Mouse (Mus musculus) layer of hippocampus, postnatal 25 days (tissue): ENCODE data around the gene Duox2. TPM values are rescaled to one million over a fixed set of nuclear protein-coding genes. Genes with fewer than 3 reads are reported as not detected.

Experiments used
- DNase-seq, 2 experiments: peaks; one replicate each; pipeline ENCODE4 v3.0.0; 2022; ENCODE audit warnings: mixed read lengths in 2 of 2, low spot score in 1 of 2; ENCODE audit errors: extremely low spot score in 1 of 2
- total RNA-seq, 2 experiments: library from RNA; stranded (reverse); gene quantifications; 2 replicates each; pipeline ENCODE4 v1.2.3; 2021

Gene Duox2
- total RNA-seq, 2 experiments from 2014 or later: 0.07 TPM; not detected in 1

DNA sequence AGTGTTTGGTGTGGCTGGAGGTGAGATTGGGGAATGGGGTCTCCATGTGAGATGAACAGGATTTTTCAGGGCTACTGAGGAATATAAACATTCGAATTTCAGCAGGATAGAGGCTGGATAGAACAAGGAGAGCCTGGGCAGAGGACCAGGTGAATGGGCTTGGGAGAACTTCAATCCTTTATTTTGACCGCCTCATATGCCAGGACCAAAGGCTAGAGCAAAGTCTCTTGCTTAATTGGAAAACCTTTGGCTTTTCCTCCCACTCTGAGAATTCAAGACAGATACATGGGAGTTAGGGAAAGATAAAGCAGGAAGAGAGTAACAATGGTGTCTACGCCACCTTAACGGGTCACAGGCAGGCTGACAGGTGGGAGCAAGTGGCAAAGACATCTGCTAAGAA is 57.0 kb downstream of the Duox2 start:
- DNase-seq: no peak

DNA sequence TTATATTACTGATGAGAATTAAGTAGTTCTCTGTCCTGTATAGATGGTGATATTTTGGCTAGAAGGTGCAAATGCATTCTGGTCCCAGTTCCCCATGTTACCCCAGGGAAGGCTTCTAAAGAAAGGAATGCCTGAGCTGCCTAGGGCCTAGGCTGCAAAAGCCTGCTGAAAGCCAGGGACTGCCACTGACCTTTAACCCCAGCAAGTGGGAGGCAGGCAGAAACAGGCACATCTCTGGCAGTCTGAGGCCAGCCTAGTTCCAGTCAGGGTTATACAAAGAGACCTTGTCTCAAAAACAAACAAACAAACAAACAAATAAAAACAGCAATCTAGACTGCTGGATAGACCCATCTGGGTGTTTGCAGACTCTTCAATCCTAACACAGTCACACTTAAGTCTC is 57.5 kb downstream of the Duox2 start:
- no peak for DNase-seq

DNA sequence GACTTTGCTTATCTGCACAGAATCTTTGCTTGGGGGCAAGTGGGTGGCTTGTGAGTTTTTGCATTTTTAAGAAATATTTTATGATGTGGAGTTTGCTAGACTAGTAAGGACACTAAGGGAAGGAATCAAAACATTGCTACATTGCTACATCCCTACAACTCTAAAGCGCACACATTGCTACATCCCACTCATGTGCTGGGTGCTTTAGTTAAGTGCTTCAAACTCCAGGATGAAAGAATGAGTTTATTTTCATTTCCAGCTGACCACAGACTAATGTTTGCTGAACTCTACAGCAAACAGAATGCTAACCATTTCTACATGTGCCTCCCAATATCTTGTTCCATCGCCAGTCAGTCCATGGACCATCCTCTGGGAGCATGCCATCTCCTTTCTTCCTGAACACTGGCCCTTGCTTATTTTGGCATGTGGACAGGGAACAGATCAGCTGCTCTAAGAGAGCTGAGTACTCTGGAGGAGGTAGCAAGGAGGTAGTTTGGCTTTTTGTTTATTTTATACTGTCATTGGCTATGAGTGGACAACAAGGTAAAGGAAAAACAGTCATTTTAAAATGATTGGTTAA is 60.3 kb downstream of the Duox2 start:
- no peak for DNase-seq

DNA sequence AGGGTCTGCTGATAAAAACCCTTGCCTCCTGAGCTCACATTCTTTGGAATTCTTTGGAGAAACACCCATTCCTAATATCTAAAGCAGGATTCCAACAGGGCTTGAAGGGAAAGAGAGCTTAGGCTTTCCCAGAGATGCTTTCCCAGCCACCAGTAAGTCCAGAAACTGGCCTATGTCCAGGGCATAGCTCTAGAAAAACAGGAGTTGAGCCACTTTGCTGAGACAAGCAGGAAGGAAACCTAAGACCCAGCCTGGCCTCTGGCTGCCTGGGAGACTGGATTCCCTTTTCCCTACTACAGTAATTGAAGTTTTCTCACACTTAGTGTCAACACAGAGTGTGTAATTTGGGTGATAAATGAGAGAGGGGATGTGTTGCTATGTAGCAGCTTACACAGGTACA is 61.9 kb downstream of the Duox2 start:
- no peak for DNase-seq

DNA sequence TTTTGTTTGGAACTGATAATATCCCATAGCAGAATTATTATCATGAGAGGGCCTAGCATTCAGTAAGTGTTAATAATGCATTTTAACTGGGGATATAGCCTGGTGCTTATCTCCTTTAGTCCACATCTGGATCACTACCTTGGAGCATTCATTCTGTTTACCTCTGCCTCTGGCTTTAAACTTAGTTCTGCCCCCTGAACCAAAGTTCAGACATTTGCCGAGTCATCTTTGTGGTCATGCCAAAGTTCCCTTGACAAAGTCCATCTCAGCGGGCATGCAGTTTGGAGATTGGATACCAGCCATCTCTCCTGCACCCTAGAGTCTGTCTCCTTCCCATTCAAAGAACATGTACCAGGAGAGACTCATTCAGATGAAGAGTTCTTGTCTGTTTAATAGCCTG is 62.8 kb downstream of the Duox2 start:
- DNase-seq: no peak

DNA sequence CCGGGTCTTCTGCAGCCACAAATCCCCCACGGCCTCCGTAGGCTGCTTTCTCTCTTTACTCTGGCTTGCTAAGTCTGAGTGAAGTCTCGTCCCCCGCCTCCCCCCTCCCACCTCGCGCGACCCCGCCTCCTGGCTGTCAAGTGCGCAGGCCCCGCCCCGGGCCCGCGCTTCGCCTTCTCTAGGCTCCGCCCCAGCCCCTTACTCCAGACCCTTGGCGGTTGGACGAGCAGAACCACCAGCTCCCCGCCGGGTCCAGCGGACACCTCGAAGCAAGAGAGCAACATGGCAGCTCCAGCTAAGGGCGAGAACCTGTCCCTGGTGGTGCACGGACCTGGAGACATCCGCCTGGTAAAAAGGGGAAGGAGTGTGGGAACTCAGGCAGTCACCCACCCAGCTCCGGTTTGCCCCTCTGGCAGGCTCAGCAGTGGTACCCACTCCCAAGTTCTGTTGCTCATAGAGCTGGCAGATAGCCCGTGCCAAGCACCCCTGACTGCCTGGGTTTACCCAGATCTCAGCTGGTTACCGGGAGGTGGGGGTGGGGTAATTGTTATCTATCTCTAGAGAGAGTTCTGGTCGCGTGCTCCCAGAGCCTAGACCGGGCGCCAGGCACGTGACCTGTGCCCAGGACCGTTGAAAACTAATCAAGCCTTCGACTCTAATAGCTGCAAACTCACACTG is 63.5 kb downstream of the Duox2 start, which contains the start of gene Sord:
Gene Sord (plus strand): TSS at position 139 of the 678 bp plus-strand sequence.
- DNase-seq: peak; percentile 65 to 67

DNA sequence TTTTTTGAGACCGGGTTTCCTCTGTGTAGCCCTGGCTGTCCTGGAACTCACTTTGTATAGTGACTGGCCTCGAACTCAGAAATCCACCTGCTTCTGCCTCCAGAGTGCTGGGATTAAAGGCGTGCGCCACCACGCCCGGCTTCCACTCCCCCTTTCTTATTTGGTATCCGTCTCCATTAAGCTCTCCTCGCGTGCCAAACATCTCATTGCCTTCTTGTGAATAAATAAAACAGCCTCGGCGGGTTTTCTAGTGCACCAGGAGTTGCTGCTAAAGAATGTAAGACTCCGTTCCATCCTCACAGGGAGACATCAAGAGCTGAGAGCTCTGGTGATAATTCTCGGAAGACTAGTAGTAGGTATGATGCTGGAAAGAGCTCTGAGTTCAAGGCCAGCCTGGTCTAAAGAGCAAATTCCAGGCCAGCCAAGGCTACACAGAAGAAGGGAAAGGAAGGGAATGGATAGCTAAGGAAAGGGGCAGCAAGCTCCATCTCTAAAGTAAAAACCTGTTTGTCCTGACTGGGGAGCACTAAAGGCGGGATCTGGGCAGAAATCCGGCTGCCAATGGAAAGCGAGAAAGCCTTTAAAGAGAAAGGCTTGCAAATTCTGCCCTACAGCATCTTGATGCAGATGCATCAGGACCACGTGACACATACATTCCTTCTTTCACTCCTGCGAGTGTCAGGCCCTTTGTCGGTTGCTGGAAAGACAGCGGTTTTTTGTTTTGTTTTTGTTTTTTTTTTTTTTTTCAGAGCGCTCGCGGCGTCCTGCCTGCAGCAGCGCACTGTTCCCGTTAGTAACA is 64.3 kb downstream of the Duox2 start:
- DNase-seq: peak; percentile 9 to 10

DNA sequence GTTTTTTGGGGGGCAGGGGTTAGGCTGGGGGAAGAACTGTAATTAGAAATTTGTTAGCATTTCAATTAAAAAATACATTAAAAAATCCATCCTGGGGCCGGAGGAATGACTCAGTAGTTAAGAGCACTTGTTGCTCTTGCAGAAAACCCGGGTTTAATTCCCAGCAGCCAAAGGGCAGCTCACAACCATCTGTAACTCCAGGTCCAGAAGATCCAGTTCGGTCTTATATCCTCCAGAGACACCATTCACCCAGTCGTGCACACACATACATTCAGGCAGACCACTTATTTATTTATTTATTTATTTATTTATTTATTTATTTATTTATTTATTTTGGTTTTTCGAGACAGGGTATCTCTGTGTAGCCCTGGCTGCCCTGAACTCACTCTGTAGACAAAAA is 64.9 kb downstream of the Duox2 start:
- no peak for DNase-seq

DNA sequence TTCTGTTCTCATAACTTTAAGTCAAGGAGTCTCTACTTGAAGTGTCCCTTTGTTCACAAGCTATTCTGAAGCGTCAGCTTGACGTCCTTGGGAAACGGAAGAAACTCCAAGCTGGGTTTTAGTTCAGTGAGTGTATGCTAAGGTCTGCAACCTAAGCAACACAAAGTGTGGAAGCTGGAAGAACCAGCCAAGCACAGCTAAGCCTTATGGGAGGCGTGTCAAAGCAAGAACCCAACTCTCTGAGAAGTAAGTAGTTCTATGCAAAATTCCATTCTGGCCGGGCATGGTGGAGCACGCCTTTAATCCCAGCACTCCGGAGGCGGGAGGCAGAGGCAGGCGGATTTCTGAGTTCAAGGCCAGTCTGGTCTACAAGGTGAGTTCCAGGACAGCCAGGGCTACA is 66.6 kb downstream of the Duox2 start:
- no peak for DNase-seq

DNA sequence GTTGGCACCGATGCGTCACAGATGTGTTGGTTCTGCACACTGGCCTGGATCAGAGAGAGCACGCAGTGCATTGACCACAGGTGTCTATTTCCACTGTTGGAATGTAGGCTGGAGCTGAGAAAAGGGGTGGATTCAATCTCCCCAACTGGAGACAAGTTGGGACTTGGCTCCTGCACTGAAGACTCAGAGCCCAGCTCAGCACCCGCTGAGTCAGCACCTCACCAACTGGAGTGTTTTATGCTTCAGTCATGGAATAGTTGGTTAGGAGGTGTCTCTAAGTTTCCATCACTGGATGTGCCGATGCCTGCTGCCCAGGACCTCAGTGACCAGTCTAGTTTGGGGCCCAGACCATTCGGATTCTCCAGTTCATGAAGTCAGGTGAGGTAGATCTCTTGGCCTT is 67.9 kb downstream of the Duox2 start:
- no peak for DNase-seq

Other genes with a start within 250 kb of the Duox2 start
- 10 to 100 TPM; 15.4 to 17.1 TPM for gene Spg11, start 180.1 kb downstream of the Duox2 start, total RNA-seq
- 100 to 1,000 TPM in 1 of 2 experiments, 10 to 100 TPM in 1; 99.1 to 104 TPM for gene B2m, start 150.8 kb downstream of the Duox2 start, total RNA-seq
- not detected for gene Trim69, start 137.7 kb downstream of the Duox2 start, total RNA-seq
- gene Patl2, start 112.3 kb downstream of the Duox2 start, total RNA-seq: not detected
- not detected for gene Terb2, start 112.2 kb downstream of the Duox2 start, total RNA-seq
- 10 to 100 TPM; 15.9 to 18.5 TPM for gene Sord, start 63.7 kb downstream of the Duox2 start, total RNA-seq
- not detected for gene Duoxa2, start 451 bp upstream of the Duox2 start, total RNA-seq
- gene Duoxa1, start 15.3 kb upstream of the Duox2 start, total RNA-seq: not detected
- gene Duox1, start 17.2 kb upstream of the Duox2 start, total RNA-seq: not detected
- 10 to 100 TPM; 60.7 to 62.2 TPM for gene Shf, start 70.7 kb upstream of the Duox2 start, total RNA-seq
- under 1 TPM in 1 of 2 experiments, not detected in 1; 0.12 TPM for gene Slc28a2, start 128.0 kb upstream of the Duox2 start, total RNA-seq
- not detected for gene Gm14085, start 186.5 kb upstream of the Duox2 start, total RNA-seq